Mouse (Mus musculus) olfactory bulb, adult 2 months (tissue): ENCODE results near the gene Lilrb4a. TPM values are rescaled to one million over a fixed set of nuclear protein-coding genes. Genes with fewer than 3 reads are reported as not detected.
"Not testable (repeated sequence)": the region's sequence is repeated elsewhere in the genome, so short reads cannot be mapped to it uniquely, and the experiment has no call there.

Source experiments
- H3K27ac ChIP-seq: fragments of 200-500 bp; 2 replicates; pipeline ENCODE4 v1.5.1; 2012; ENCODE audit warnings: low read depth, low read length; ENCODE audit not compliant: insufficient read depth
- H3K4me1 ChIP-seq: fragments of 200-500 bp; 2 replicates; pipeline ENCODE4 v1.6.1; 2012; ENCODE audit warnings: low read length; ENCODE audit not compliant: control insufficient read depth, insufficient read depth
- H3K4me3 ChIP-seq: fragments of 200-500 bp; 2 replicates; pipeline ENCODE4 v1.5.1; 2012; ENCODE audit warnings: mild to moderate bottlenecking, low read depth, low read length, moderate library complexity; ENCODE audit not compliant: insufficient read depth
- CTCF ChIP-seq: fragments of 200-500 bp; IDR thresholded peaks from 2 replicates; pipeline ENCODE4 v1.5.1; 2012; ENCODE audit warnings: low read depth, mild to moderate bottlenecking, low read length, moderate library complexity; ENCODE audit not compliant: insufficient read depth
- POLR2A ChIP-seq: fragments of 200-500 bp; IDR thresholded peaks from 2 replicates; pipeline ENCODE4 v1.6.1; 2012; ENCODE audit warnings: mild to moderate bottlenecking, low read depth, low read length, moderate library complexity; ENCODE audit not compliant: insufficient read depth
- WGBS: fragments of 180-500 bp; shearing (Covaris S2); methylation state at CpG from one replicate; pipeline ENCODE4 v1.1.7; 2018; 5-methylcytosine and 5-hydroxymethylcytosine counted together
- polyA plus RNA-seq: library from polyadenylated mRNA; stranded (reverse); fragments of >200 nt; gene quantifications from 2 replicates; pipeline ENCODE4 v1.2.4, GENCODE M21; 2012; ENCODE audit warnings: low replicate concordance; ENCODE audit not compliant: missing spikeins, insufficient read depth, insufficient read length

Gene Lilrb4a
- polyA plus RNA-seq = not detected in 2 replicates

GRCm38 (mm10) chr10:51490691-51491090 is at the start of gene Lilrb4a:
Gene Lilrb4a (plus strand): TSS chr10:51490956.
- no CpG with 5 or more reads among the region's 2 CpGs for WGBS
- not testable (repeated sequence) for H3K4me1 ChIP-seq, H3K4me3 ChIP-seq, H3K27ac ChIP-seq

- Histone ChIP-seq H3K27ac (no peak overlapping the region), H3K4me1 (no peaks in the 10 kb centered on the region), H3K4me3 (no peak overlapping the region)
- TF ChIP-seq POLR2A (no peak), CTCF (no peak)
- WGBS = 85% methylated on average over 4 of the region's 4 CpGs
These were observed 39.1 kb upstream of the Lilrb4a start for GRCm38 (mm10) chr10:51451610-51452009.

- Histone ChIP-seq H3K4me1 (no peaks in the 10 kb centered on the region), H3K4me3 (no peak overlapping the region), H3K27ac (no peak overlapping the region)
- TF ChIP-seq CTCF (no peak), POLR2A (no peak)
- 72% methylated on average over 1 of the region's 1 CpGs for WGBS
These were observed 37.0 kb upstream of the Lilrb4a start for GRCm38 (mm10) chr10:51453616-51454298.

- WGBS = 75% methylated on average over 1 of the region's 1 CpGs
- Histone ChIP-seq H3K4me3 (no peak overlapping the region), H3K4me1 (no peaks in the 10 kb centered on the region), H3K27ac (no peak overlapping the region)
- TF ChIP-seq CTCF (no peak), POLR2A (no peak)
These were observed 36.4 kb upstream of the Lilrb4a start for GRCm38 (mm10) chr10:51454365-51454764.

- TF ChIP-seq CTCF = no peak
- TF ChIP-seq POLR2A = no peak
- H3K4me3 ChIP-seq = no peak overlapping the region
- 91% methylated on average over 1 of the region's 1 CpGs for whole genome bisulfite sequencing
- no peak overlapping the region for H3K27ac ChIP-seq
- no peaks in the 10 kb centered on the region for H3K4me1 ChIP-seq
These were observed 35.0 kb upstream of the Lilrb4a start for GRCm38 (mm10) chr10:51455762-51456161.

GRCm38 (mm10) chr10:51456369-51456768 is 34.4 kb upstream of the Lilrb4a start:
- H3K4me1 ChIP-seq = no peaks in the 10 kb centered on the region
- TF ChIP-seq CTCF = no peak
- no peak for TF ChIP-seq POLR2A
- no peak overlapping the region for H3K27ac ChIP-seq
- WGBS = 75% methylated on average over 4 of the region's 4 CpGs
- no peak overlapping the region for H3K4me3 ChIP-seq

- H3K4me3 ChIP-seq, H3K27ac ChIP-seq, H3K4me1 ChIP-seq: not testable (repeated sequence)
- WGBS = 36% methylated on average over 4 of the region's 4 CpGs
These were observed 27.0 kb upstream of the Lilrb4a start for GRCm38 (mm10) chr10:51463800-51464199.

GRCm38 (mm10) chr10:51480397-51480796 is 10.4 kb upstream of the Lilrb4a start, which contains the start of the genes Gm49339 and Lilr4b:
Gene Gm49339 (plus strand): TSS chr10:51480612.
Gene Lilr4b (plus strand): TSS chr10:51480632.
- 98% methylated on average over 1 of the region's 3 CpGs for WGBS
- H3K27ac ChIP-seq, H3K4me3 ChIP-seq, H3K4me1 ChIP-seq: not testable (repeated sequence)

GRCm38 (mm10) chr10:51520021-51520420 is 29.3 kb downstream of the Lilrb4a start:
- no peak overlapping the region for H3K27ac ChIP-seq
- no peak for TF ChIP-seq POLR2A
- TF ChIP-seq CTCF = no peak

GRCm38 (mm10) chr10:51521453-51521852 is 30.7 kb downstream of the Lilrb4a start:
- TF ChIP-seq POLR2A = no peak
- H3K27ac ChIP-seq = no peak overlapping the region
- no peak overlapping the region for H3K4me3 ChIP-seq
- H3K4me1 ChIP-seq = no peaks in the 10 kb centered on the region

More at GRCm38 (mm10) chr10:51520021-51520420, 29.3 kb downstream of the Lilrb4a start:
- H3K4me1 ChIP-seq = no peaks in the 10 kb centered on the region
- no peak overlapping the region for H3K4me3 ChIP-seq
